In genomic region chr10:93771931-93772465, GRCm38 (mm10) we compare ENCODE assay signal across 9 mouse cellular contexts. TPM values are rescaled to one million over a fixed set of nuclear protein-coding genes. Genes with fewer than 3 reads are reported as not detected.
DNase-seq lines count a peak whose midpoint lies in the region; ATAC-seq and TF ChIP-seq lines count a peak whose summit lies in the region.
"Had no signal": no experiment of that assay in that cellular context is flagged by ENCODE, and none has a peak within 500 bp of the region (broad histone marks: within the 10 kb centered on the region; RNA-seq: fewer than 3 reads in every experiment).

No protein-coding gene starts in this region.

- no peaks in the 10 kb centered on the region for H3K9me3 ChIP-seq in hindbrain, embryonic 11.5 days (ENCODE audit: control insufficient read depth, low read length)
- no peaks in the 10 kb centered on the region for H3K9me3 ChIP-seq in lung, postnatal 0 days (ENCODE audit: low read length)

- H3K36me3 ChIP-seq in hindbrain, embryonic 11.5 days (ENCODE audit: control insufficient read depth, insufficient read depth, low read length), result no peaks in the 10 kb centered on the region
- no peaks in the 10 kb centered on the region for H3K36me3 ChIP-seq in lung, postnatal 0 days (ENCODE audit: insufficient read depth, low read length)

- no peak overlapping the region for H3K4me2 ChIP-seq in hindbrain, embryonic 11.5 days (replicated peaks; ENCODE audit: low read depth, low read length)
- H3K4me2 ChIP-seq in lung, postnatal 0 days (replicated peaks; ENCODE audit: low read depth, low read length), result no peak overlapping the region

- H3K27ac ChIP-seq in hindbrain, embryonic 11.5 days (ENCODE audit: low read depth, low read length), result no peak overlapping the region
- no peak overlapping the region for H3K27ac ChIP-seq in lung, postnatal 0 days (ENCODE audit: low read length)

- WGBS in hindbrain, embryonic 11.5 days, result 32% methylated on average over 9 of the region's 9 CpGs
- WGBS in lung, postnatal 0 days, result 36% methylated on average over 9 of the region's 9 CpGs

- TF ChIP-seq EP300 in lung, postnatal 0 days (IDR thresholded peaks at IDR 0.05), result no peak

- ATAC-seq in hindbrain, embryonic 11.5 days (ENCODE audit: low FRiP score), result peak; percentile 73
- ATAC-seq in lung, postnatal 0 days, result no peak

- H3K4me1 ChIP-seq in hindbrain, embryonic 11.5 days (replicated peaks; ENCODE audit: control insufficient read depth, insufficient read depth, low read length), result no peaks in the 10 kb centered on the region
- no peaks in the 10 kb centered on the region for H3K4me1 ChIP-seq in lung, postnatal 0 days (ENCODE audit: insufficient read depth, low read depth, low read length)

- H3K9ac ChIP-seq in hindbrain, embryonic 11.5 days (ENCODE audit: low read depth, low read length), result no peak overlapping the region
- no peak overlapping the region for H3K9ac ChIP-seq in lung, postnatal 0 days (replicated peaks; ENCODE audit: low read depth)

- TF ChIP-seq CTCF in lung, postnatal 0 days (IDR thresholded peaks at IDR 0.05), result no peak

- peak; percentile 84 for DNase-seq in heart, adult 11 months
- DNase-seq in heart, adult 8-10 months (ENCODE audit: low spot score), result no peak
- peak; percentile 84 for DNase-seq in cerebellum, adult 11-12 months
- peak; percentile 19 for DNase-seq in hindbrain, embryonic 11.5 days (ENCODE audit: low spot score)
- DNase-seq in mesoderm, embryonic 11.5 days (ENCODE audit: low read depth, low spot score), result peak; percentile 51
- no peak for DNase-seq in c-Kit-positive CD71-positive TER-119-positive erythroid progenitor cells, embryonic 14.5 days (ENCODE audit: low spot score)
- DNase-seq in lung, postnatal 0 days (ENCODE audit: low spot score), result no peak
- no peak for DNase-seq in thymus, postnatal 0 days (ENCODE audit: low spot score)

- H3K27me3 ChIP-seq in hindbrain, embryonic 11.5 days (ENCODE audit: control insufficient read depth, insufficient read depth, low read length), result no peaks in the 10 kb centered on the region
- no peaks in the 10 kb centered on the region for H3K27me3 ChIP-seq in lung, postnatal 0 days (replicated peaks; ENCODE audit: insufficient read depth, low read length)

- H3K4me3 ChIP-seq in hindbrain, embryonic 11.5 days (ENCODE audit: low read depth, low read length), result no peak overlapping the region
- no peak overlapping the region for H3K4me3 ChIP-seq in lung, postnatal 0 days (ENCODE audit: low read depth, low read length)
- H3K4me3 ChIP-seq: megakaryocyte, embryonic 14.5 days had no signal

RNA-seq across cellular contexts. Expression of gene Usp44, which starts 59.4 kb away (rescaled TPM):
- total RNA-seq in heart, adult 8-10 months (2022), result not detected
- 9.9 and 10.3 TPM in 2 replicates for polyA plus RNA-seq in hindbrain, embryonic 11.5 days (2014; fragmentation: Nextera tagmentation; extraction: Ambion mirVana)
- polyA plus RNA-seq in lung, postnatal 0 days (2015; fragmentation: Nextera tagmentation; extraction: Ambion mirVana), result 0.12 TPM in 1 of 2 replicates, not detected in the other
- polyA plus RNA-seq in thymus, postnatal 0 days (2015; fragmentation: Nextera tagmentation; extraction: Ambion mirVana), result 3.0 and 3.4 TPM in 2 replicates

Comparison
In these comparisons a context has a peak if more than half of its experiments do, and no peak if none do; other contexts are left out.
1. DNase-seq: peak in heart, adult 11 months (single experiment), cerebellum, adult 11-12 months (single experiment), hindbrain, embryonic 11.5 days (single experiment) and mesoderm, embryonic 11.5 days (single experiment); none in heart, adult 8-10 months (single experiment), c-Kit-positive CD71-positive TER-119-positive erythroid progenitor cells, embryonic 14.5 days (single experiment), lung, postnatal 0 days (single experiment) and thymus, postnatal 0 days (single experiment).